Mouse (Mus musculus) kidney, embryonic 15.5 days (tissue): ENCODE measurements at regions not wholly inside any gene's neighbourhood (a gene's known extent, or its start where the extent isn't known, plus 50 kb on each side); places are given as distances from the start of the nearest gene placed in this dataset.

Source experiments
- ATAC-seq: fragments of 200-750 bp; cut with Nextera tagmentation; replicated peaks from 2 replicates; pipeline ENCODE4 v1.8.0; 2017; ENCODE audit warnings: moderate TSS enrichment; ENCODE audit not compliant: low FRiP score
- H3K27ac ChIP-seq: fragments of 300-500 bp; sonication (generic); 2 replicates; pipeline ENCODE4 v1.5.1; 2015; ENCODE audit warnings: mild to moderate bottlenecking, inconsistent platforms
- H3K27me3 ChIP-seq: fragments of 300-500 bp; sonication (generic); 2 replicates; pipeline ENCODE4 v1.6.1; 2015; ENCODE audit warnings: inconsistent platforms
- H3K36me3 ChIP-seq: fragments of 300-500 bp; sonication (generic); 2 replicates; pipeline ENCODE4 v1.6.1; 2015; ENCODE audit warnings: inconsistent platforms
- H3K4me1 ChIP-seq: fragments of 300-500 bp; sonication (generic); 2 replicates; pipeline ENCODE4 v1.6.1; 2015; ENCODE audit warnings: inconsistent platforms
- H3K4me2 ChIP-seq: fragments of 300-500 bp; sonication (generic); 2 replicates; pipeline ENCODE4 v1.6.1; 2015; ENCODE audit warnings: moderate library complexity, mild to moderate bottlenecking, inconsistent platforms
- H3K4me3 ChIP-seq: fragments of 300-500 bp; sonication (generic); replicated peaks from 2 replicates; pipeline ENCODE4 v1.5.1; 2015; ENCODE audit warnings: mild to moderate bottlenecking, inconsistent platforms
- H3K9ac ChIP-seq: fragments of 300-500 bp; sonication (generic); 2 replicates; pipeline ENCODE4 v1.6.1; 2015; ENCODE audit warnings: mild to moderate bottlenecking, inconsistent platforms
- H3K9me3 ChIP-seq: fragments of 300-500 bp; sonication (generic); replicated peaks from 2 replicates; pipeline ENCODE4 v1.6.1; 2016; ENCODE audit warnings: inconsistent platforms
- WGBS: fragments of 180-500 bp; shearing (Covaris S2); methylation state at CpG from one replicate; pipeline ENCODE4 v1.1.7; 2015; ENCODE audit warnings: mixed read lengths; 5-methylcytosine and 5-hydroxymethylcytosine counted together

- WGBS: 58% methylated on average over 4 of the region's 4 CpGs
- Histone ChIP-seq H3K4me2 (no peak overlapping the region), H3K27me3 (no peaks in the 10 kb centered on the region), H3K9ac (no peak overlapping the region), H3K27ac (no peak overlapping the region), H3K36me3 (no peaks in the 10 kb centered on the region), H3K4me3 (no peak overlapping the region), H3K9me3 (no peaks in the 10 kb centered on the region), H3K4me1 (no peaks in the 10 kb centered on the region)
- ATAC-seq: no peak
Observed at GRCm38 (mm10) chr4:72688842-72689241, 163.6 kb downstream of the Aldoart1 start.

DNA sequence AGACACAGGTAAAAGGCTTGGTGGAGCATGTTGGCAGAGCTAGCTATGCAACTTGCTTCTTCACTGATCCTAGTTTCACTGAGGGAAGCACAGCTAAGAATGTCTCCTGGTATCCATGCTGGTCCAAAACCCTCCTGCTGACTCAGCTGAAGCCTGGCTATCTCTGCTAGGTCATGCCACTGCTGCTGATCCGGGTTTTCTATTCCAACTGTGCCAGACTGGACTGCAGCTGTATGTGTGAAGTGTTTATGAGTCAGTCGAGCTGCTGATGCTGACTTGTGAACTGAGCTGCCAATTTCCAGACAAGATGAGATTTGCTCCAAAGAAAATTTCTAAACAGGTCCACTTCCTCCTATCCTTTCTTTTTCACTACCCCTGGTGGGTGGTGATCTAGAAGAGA, 178.4 kb downstream of the Aldoart1 start:
- H3K4me2 ChIP-seq: no peak overlapping the region
- no peaks in the 10 kb centered on the region for H3K36me3 ChIP-seq
- no peaks in the 10 kb centered on the region for H3K27me3 ChIP-seq
- WGBS: 81% methylated on average over 2 of the region's 2 CpGs
- H3K4me1 ChIP-seq: no peaks in the 10 kb centered on the region
- H3K27ac ChIP-seq: no peak overlapping the region
- ATAC-seq: no peak
- no peaks in the 10 kb centered on the region for H3K9me3 ChIP-seq
- H3K4me3 ChIP-seq: no peak overlapping the region
- no peak overlapping the region for H3K9ac ChIP-seq

DNA sequence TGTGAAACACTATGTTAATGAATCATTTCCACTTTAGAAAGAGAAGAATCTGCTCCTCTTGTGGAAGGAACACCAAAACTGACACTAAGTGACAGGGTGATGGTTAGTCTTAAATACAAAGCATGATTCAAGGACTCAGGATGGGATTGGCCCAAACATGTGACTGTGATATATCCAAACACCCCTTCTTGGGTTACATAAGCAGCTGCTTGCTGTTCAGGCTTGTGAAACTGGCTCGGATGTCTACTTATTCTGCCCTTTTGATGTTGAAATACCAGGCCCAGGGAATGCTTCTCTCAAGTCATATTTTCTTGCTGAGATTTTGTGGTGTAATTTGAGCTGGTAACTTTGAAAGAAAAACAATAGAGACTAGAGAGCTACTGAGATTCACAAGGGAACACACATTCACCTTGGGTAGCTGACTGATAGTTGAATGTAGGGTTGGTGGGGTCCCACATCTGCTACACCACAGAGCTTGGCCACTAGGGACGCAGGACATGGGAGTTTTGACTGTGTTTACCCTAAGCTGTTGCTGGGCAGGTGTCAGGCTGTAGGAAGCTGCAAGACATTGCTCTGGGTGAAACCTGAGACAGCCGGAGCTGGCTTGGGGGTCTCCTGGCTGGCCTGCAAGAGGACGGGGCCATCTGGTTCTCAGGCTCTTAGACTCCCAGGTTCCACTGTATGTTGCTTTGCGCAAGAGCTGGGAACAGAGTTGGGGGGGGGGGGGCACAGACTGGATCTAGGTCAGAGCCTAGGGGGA, 180.6 kb downstream of the Aldoart1 start:
- no peaks in the 10 kb centered on the region for H3K36me3 ChIP-seq
- H3K27ac ChIP-seq: no peak overlapping the region
- no peak overlapping the region for H3K4me3 ChIP-seq
- no peak; the same call in 1 of the 2 replicates for ATAC-seq
- no peak overlapping the region for H3K4me2 ChIP-seq
- no peak overlapping the region for H3K9ac ChIP-seq
- 60% methylated on average over 5 of the region's 5 CpGs for WGBS
- H3K27me3 ChIP-seq: no peaks in the 10 kb centered on the region
- no peaks in the 10 kb centered on the region for H3K4me1 ChIP-seq
- no peaks in the 10 kb centered on the region for H3K9me3 ChIP-seq

DNA sequence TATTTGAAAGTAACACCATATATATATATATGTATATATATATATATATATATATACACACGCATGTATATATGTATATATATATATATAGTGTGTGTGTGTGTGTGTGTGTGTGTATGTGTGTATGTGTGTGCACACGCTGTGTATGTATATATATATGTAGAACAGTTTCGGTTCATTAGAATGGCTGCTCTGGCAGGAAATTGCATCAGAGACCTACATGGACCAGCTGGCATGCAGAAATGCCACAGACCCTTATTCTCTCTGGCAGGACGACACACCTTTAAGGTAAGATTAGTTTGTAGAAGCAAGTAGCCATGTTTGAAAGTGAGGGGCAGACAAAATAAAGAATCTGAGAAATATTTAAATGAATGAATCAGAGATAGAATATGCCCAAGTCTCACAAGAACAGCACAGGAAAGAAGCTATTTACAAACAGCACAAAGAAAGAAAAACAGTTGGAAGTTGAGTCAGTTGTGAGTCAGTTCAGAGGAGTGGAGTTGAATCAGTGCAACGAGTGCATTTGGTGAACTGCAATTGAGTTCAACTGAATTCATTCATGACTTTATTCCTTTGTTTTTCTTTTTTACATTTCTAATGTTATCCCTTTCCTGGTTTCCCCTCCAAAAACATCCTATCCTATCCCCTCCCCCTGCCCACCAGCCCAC, 182.5 kb downstream of the Aldoart1 start:
- Histone ChIP-seq H3K27ac (no peak overlapping the region), H3K4me3 (no peak overlapping the region), H3K27me3 (no peaks in the 10 kb centered on the region), H3K9ac (no peak overlapping the region), H3K4me1 (no peaks in the 10 kb centered on the region), H3K9me3 (no peaks in the 10 kb centered on the region), H3K36me3 (no peaks in the 10 kb centered on the region), H3K4me2 (no peak overlapping the region)
- ATAC-seq: no peak
- WGBS: 87% methylated on average over 5 of the region's 5 CpGs

GRCm38 (mm10) chr4:72664379-72664778, 188.1 kb downstream of the Aldoart1 start:
- Histone ChIP-seq H3K27me3 (no peaks in the 10 kb centered on the region), H3K27ac (no peak overlapping the region), H3K9me3 (no peaks in the 10 kb centered on the region), H3K4me2 (no peak overlapping the region), H3K4me1 (no peaks in the 10 kb centered on the region), H3K36me3 (no peaks in the 10 kb centered on the region), H3K4me3 (no peak overlapping the region), H3K9ac (no peak overlapping the region)
- no peak for ATAC-seq

- Histone ChIP-seq H3K4me3 (no peak overlapping the region), H3K9me3 (no peaks in the 10 kb centered on the region), H3K27ac (no peak overlapping the region), H3K9ac (no peak overlapping the region), H3K4me1 (no peaks in the 10 kb centered on the region), H3K36me3 (no peaks in the 10 kb centered on the region), H3K4me2 (no peak overlapping the region), H3K27me3 (no peaks in the 10 kb centered on the region)
- 0 out of 2 replicates have a peak, but pooled peaks have one; percentile 36 for ATAC-seq
Observed at GRCm38 (mm10) chr4:72662477-72662876, 190.0 kb downstream of the Aldoart1 start.

- Histone ChIP-seq H3K4me2 (no peak overlapping the region), H3K4me1 (no peaks in the 10 kb centered on the region), H3K9ac (no peak overlapping the region), H3K36me3 (no peaks in the 10 kb centered on the region), H3K9me3 (no peaks in the 10 kb centered on the region), H3K4me3 (no peak overlapping the region), H3K27ac (no peak overlapping the region), H3K27me3 (no peaks in the 10 kb centered on the region)
- 83% methylated on average over 1 of the region's 1 CpGs for WGBS
- ATAC-seq: no peak
Observed at GRCm38 (mm10) chr4:72656206-72656605, 196.2 kb downstream of the Aldoart1 start.

GRCm38 (mm10) chr4:72647130-72647529, 205.3 kb downstream of the Aldoart1 start:
- WGBS: 91% methylated on average over 1 of the region's 1 CpGs
- Histone ChIP-seq H3K27me3 (no peaks in the 10 kb centered on the region), H3K9ac (no peak overlapping the region), H3K36me3 (no peaks in the 10 kb centered on the region), H3K4me3 (no peak overlapping the region), H3K9me3 (no peaks in the 10 kb centered on the region), H3K27ac (no peak overlapping the region), H3K4me2 (no peak overlapping the region), H3K4me1 (no peaks in the 10 kb centered on the region)
- ATAC-seq: no peak

- Histone ChIP-seq H3K36me3 (no peaks in the 10 kb centered on the region), H3K4me1 (no peaks in the 10 kb centered on the region), H3K4me3 (no peak overlapping the region), H3K9ac (no peak overlapping the region), H3K4me2 (no peak overlapping the region), H3K27ac (no peak overlapping the region), H3K9me3 (no peaks in the 10 kb centered on the region), H3K27me3 (no peaks in the 10 kb centered on the region)
- WGBS: 59% methylated on average over 3 of the region's 3 CpGs
- ATAC-seq: no peak
Observed at GRCm38 (mm10) chr4:72629416-72629815, 223.0 kb downstream of the Aldoart1 start.

- no peaks in the 10 kb centered on the region for H3K9me3 ChIP-seq
- H3K9ac ChIP-seq: no peak overlapping the region
- 53% methylated on average over 5 of the region's 5 CpGs for WGBS
- no peaks in the 10 kb centered on the region for H3K36me3 ChIP-seq
- no peaks in the 10 kb centered on the region for H3K4me1 ChIP-seq
- no peak overlapping the region for H3K4me3 ChIP-seq
- no peak for ATAC-seq
- no peaks in the 10 kb centered on the region for H3K27me3 ChIP-seq
- H3K27ac ChIP-seq: no peak overlapping the region
- no peak overlapping the region for H3K4me2 ChIP-seq
Observed at GRCm38 (mm10) chr4:72627219-72627930, 225.1 kb downstream of the Aldoart1 start.

DNA sequence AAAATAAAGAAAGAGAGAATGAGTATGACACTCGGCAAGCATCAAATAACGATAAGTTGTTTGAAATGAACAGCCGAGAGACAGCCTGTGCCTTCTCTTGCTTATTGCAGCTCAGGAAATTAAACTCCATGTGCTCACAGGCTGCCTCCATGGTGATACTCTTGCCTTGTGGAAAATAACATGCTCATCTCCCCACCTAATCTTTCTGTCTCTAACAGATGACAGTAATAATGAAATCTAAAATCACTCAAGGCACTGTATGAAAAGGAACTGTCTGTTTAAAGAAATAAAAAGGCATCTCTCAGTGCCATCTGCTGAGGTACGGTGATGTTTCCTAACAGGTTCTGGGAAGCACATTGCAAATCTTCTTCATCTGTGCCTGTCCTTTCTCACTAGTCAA, 247.3 kb downstream of the Aldoart1 start:
- Histone ChIP-seq H3K9me3 (no peaks in the 10 kb centered on the region), H3K27me3 (no peaks in the 10 kb centered on the region), H3K9ac (no peak overlapping the region), H3K4me2 (no peak overlapping the region), H3K4me1 (no peaks in the 10 kb centered on the region), H3K36me3 (no peaks in the 10 kb centered on the region), H3K27ac (no peak overlapping the region), H3K4me3 (no peak overlapping the region)
- 92% methylated on average over 4 of the region's 4 CpGs for WGBS
- ATAC-seq: no peak

DNA sequence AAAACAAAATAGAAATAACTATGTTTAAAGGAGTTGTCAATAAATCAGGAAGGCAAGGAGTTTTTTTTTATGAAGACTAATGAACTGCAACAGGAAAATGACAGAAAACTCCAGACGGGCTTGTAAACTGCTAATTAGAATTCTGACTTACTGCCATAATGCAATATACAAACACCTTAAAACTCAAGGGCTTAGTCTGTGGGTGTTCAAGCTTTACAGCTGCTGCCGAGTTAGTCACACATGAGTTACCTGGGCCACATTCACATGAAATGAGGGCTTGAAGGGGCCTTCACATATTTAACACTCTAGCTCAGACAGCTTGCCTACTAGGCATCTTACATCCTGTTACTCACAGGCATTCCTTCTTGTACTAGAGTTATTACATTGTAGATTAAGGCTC, 256.9 kb downstream of the Aldoart1 start:
- H3K9me3 ChIP-seq: no peaks in the 10 kb centered on the region
- no peak for ATAC-seq
- no peak overlapping the region for H3K27ac ChIP-seq
- H3K36me3 ChIP-seq: no peaks in the 10 kb centered on the region
- H3K27me3 ChIP-seq: no peaks in the 10 kb centered on the region
- H3K9ac ChIP-seq: no peak overlapping the region
- WGBS: 29% methylated on average over 2 of the region's 2 CpGs
- H3K4me3 ChIP-seq: no peak overlapping the region
- H3K4me2 ChIP-seq: no peak overlapping the region
- no peaks in the 10 kb centered on the region for H3K4me1 ChIP-seq
